Mouse (Mus musculus) thymus, adult 2 months (tissue): Measurements from ENCODE around the gene Cs.

Experiments
- CTCF ChIP-seq: fragments of 200-500 bp; IDR thresholded peaks from 2 replicates; pipeline ENCODE4 v1.5.1; 2012; ENCODE audit warnings: mild to moderate bottlenecking, control low read depth, low read length, moderate library complexity, borderline replicate concordance; ENCODE audit not compliant: control insufficient read depth, poor library complexity, insufficient read depth; ENCODE audit errors: extremely low read depth
- POLR2A ChIP-seq: fragments of 200-500 bp; IDR thresholded peaks from 2 replicates; pipeline ENCODE4 v1.6.1; 2012; ENCODE audit warnings: mild to moderate bottlenecking, low read length, control low read depth, moderate library complexity; ENCODE audit not compliant: control insufficient read depth, poor library complexity, insufficient read depth; ENCODE audit errors: extremely low read depth

DNA sequence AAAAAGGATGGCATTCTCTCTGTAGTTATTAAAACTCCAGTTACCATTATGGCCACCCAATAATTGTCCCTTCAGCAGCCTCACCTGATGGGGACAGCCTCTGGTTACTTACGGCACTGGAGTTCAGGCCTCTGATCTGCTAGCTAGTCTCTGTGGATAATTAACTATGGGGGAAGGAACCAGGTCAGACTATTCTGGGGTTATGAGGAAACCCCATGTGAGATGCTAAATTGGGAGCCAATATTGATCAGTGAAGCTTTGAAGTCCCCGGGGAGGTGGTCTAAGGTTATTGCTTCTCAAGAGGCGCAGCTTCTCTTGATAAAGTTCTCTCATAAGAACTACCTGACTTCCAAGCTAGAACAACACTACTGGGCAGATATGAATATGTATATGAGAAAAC lies 1.3 kb upstream of the Cs start:
- TF ChIP-seq CTCF (no peak), POLR2A (no peak)
